34 mouse cellular contexts compared by ENCODE assay signal in genomic region chr5:130848562-130848961, GRCm38 (mm10).
"Had no signal": no experiment of that assay in that cellular context is flagged by ENCODE, and none has a peak within 500 bp of the region (broad histone marks: within the 10 kb centered on the region; RNA-seq: fewer than 3 reads in every experiment).

No protein-coding gene starts in this region.

- ATAC-seq: hindbrain, embryonic 16.5 days; hindbrain, postnatal 0 days; inflammation-experienced regulatory T-cells, adult 6 months; intestine, embryonic 15.5 days; intestine, embryonic 16.5 days; intestine, postnatal 0 days had no signal

- H3K9ac ChIP-seq: heart, embryonic 12.5 days; heart, embryonic 13.5 days; heart, embryonic 15.5 days; hindbrain, embryonic 12.5 days; hindbrain, embryonic 13.5 days; hindbrain, embryonic 14.5 days; hindbrain, embryonic 15.5 days; intestine, embryonic 15.5 days; kidney, embryonic 15.5 days had no signal

- H3K4me3 ChIP-seq: heart, embryonic 10.5 days; heart, embryonic 12.5 days; heart, embryonic 13.5 days; heart, embryonic 15.5 days; hindbrain, embryonic 10.5 days; hindbrain, embryonic 12.5 days; hindbrain, embryonic 13.5 days; hindbrain, embryonic 15.5 days; intestine, embryonic 15.5 days; kidney, embryonic 15.5 days; layer of hippocampus, adult 2 months had no signal

- H3K27ac ChIP-seq: heart, embryonic 10.5 days; heart, embryonic 13.5 days; heart, embryonic 15.5 days; hindbrain, embryonic 10.5 days; hindbrain, embryonic 12.5 days; hindbrain, embryonic 13.5 days; hindbrain, embryonic 14.5 days; hindbrain, embryonic 15.5 days; hindbrain, postnatal 0 days; intestine, embryonic 15.5 days; kidney, embryonic 15.5 days; kidney, postnatal 0 days; layer of hippocampus, adult 2 months had no signal

- H3K4me2 ChIP-seq: heart, embryonic 11.5 days; heart, embryonic 12.5 days; heart, embryonic 13.5 days; heart, embryonic 15.5 days; hindbrain, embryonic 12.5 days; hindbrain, embryonic 13.5 days; hindbrain, embryonic 14.5 days; hindbrain, embryonic 15.5 days; intestine, embryonic 15.5 days; kidney, embryonic 15.5 days had no signal

- H3K4me1 ChIP-seq: hindbrain, embryonic 15.5 days; intestine, embryonic 15.5 days had no signal

- H3K9me3 ChIP-seq: heart, embryonic 10.5 days; heart, embryonic 12.5 days; heart, embryonic 13.5 days; heart, embryonic 15.5 days; hindbrain, embryonic 10.5 days; hindbrain, embryonic 12.5 days; hindbrain, embryonic 13.5 days; hindbrain, embryonic 15.5 days; intestine, embryonic 15.5 days; kidney, embryonic 15.5 days had no signal

- H3K36me3 ChIP-seq: heart, embryonic 10.5 days; heart, embryonic 12.5 days; heart, embryonic 13.5 days; heart, embryonic 15.5 days; hindbrain, embryonic 10.5 days; hindbrain, embryonic 12.5 days; hindbrain, embryonic 13.5 days; hindbrain, embryonic 15.5 days; intestine, embryonic 15.5 days; kidney, embryonic 15.5 days had no signal

- H3K27me3 ChIP-seq: heart, embryonic 12.5 days; heart, embryonic 13.5 days; heart, embryonic 15.5 days; hindbrain, embryonic 12.5 days; hindbrain, embryonic 13.5 days; hindbrain, embryonic 15.5 days; intestine, embryonic 15.5 days; kidney, embryonic 15.5 days had no signal

- DNase-seq: heart, postnatal 10 days; heart, postnatal 14 days; heart, postnatal 36 days; heart, postnatal 4 days; kidney, adult 11 months; kidney, adult 18-20 months; kidney, adult 2 months; kidney, adult 8-10 months; kidney, postnatal 10 days; kidney, postnatal 14 days; kidney, postnatal 25 days; kidney, postnatal 36 days; kidney, postnatal 4 days; layer of hippocampus, adult 9-11 months; layer of hippocampus, postnatal 36 days had no signal
